Mouse (Mus musculus) liver, embryonic 16.5 days (tissue): ENCODE measurements around the gene Stk40. TPM values are rescaled to one million over a fixed set of nuclear protein-coding genes. Genes with fewer than 3 reads are reported as not detected.
A peak's percentile ranks its signal among the peaks of the same experiment; 100 is the strongest.

Source experiments
- ATAC-seq: fragments of 200-750 bp; cut with Nextera tagmentation; 2 replicates; pipeline ENCODE4 v1.8.0; 2017; ENCODE audit warnings: low read depth, mild to moderate bottlenecking, moderate number of reproducible peaks, moderate library complexity
- H3K27ac ChIP-seq: fragments of 300-500 bp; sonication (generic); 2 replicates; pipeline ENCODE4 v1.5.1; 2014; ENCODE audit warnings: mild to moderate bottlenecking, low read length
- H3K27me3 ChIP-seq: fragments of 300-500 bp; sonication (generic); 2 replicates; pipeline ENCODE4 v1.6.1; 2014; ENCODE audit warnings: low read depth, low read length, mixed read lengths; ENCODE audit not compliant: control insufficient read depth, insufficient read depth
- H3K36me3 ChIP-seq: fragments of 300-500 bp; sonication (generic); 2 replicates; pipeline ENCODE4 v1.6.1; 2014; ENCODE audit warnings: mild to moderate bottlenecking; ENCODE audit not compliant: control insufficient read depth, insufficient read depth
- H3K4me1 ChIP-seq: fragments of 300-500 bp; sonication (generic); 2 replicates; pipeline ENCODE4 v1.6.1; 2014; ENCODE audit warnings: low read depth, low read length, mixed read lengths; ENCODE audit not compliant: control insufficient read depth
- H3K4me2 ChIP-seq: fragments of 300-500 bp; sonication (generic); 2 replicates; pipeline ENCODE4 v1.6.1; 2014; ENCODE audit warnings: low read depth, low read length, mixed read lengths
- H3K4me3 ChIP-seq: fragments of 300-500 bp; sonication (generic); 2 replicates; pipeline ENCODE4 v1.5.1; 2014; ENCODE audit warnings: low read depth, mild to moderate bottlenecking, low read length
- H3K9ac ChIP-seq: fragments of 300-500 bp; sonication (generic); 2 replicates; pipeline ENCODE4 v1.6.1; 2014; ENCODE audit warnings: low read depth, low read length
- H3K9me3 ChIP-seq: fragments of 300-500 bp; sonication (generic); replicated peaks from 2 replicates; pipeline ENCODE4 v1.6.1; 2016; ENCODE audit warnings: low read length; ENCODE audit not compliant: control insufficient read depth
- WGBS: fragments of 180-500 bp; shearing (Covaris S2); extraction: QIAGEN DNeasy Blood & Tissue Kit; methylation state at CpG from one replicate; pipeline ENCODE4 v1.1.7; 2014; ENCODE audit not compliant: insufficient replicate concordance; 5-methylcytosine and 5-hydroxymethylcytosine counted together
- polyA plus RNA-seq: library from polyadenylated mRNA; unstranded; fragments of >200 nt; fragmentation: Nextera tagmentation; extraction: Ambion mirVana; gene quantifications from 2 replicates; pipeline ENCODE4 v1.2.1, GENCODE M21; 2015

Gene Stk40
- polyA plus RNA-seq, 1 experiment from 2014 or later = 12.9 TPM

DNA sequence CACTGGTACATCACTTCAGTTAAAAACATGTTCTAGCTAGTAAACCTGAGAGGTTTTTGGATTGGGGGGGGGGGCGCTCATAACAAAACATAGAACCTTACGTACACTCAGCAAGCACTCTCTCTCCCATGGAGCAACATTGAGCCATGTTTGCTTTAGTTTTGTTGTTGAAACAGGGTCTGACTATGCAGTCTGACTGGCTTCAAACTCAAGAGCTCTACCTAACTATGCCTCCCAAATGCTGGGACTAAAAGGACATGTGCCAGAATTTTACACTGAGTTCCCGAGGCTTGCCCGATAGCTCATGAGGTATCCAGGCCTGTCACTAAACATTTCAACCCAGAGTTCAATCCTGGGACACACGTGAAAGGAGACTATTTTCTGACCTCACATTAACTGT lies 79.3 kb downstream of the Stk40 start:
- Histone ChIP-seq H3K27ac (no peak overlapping the region), H3K36me3 (peaks cover 33% of the 10 kb centered on the region), H3K9me3 (no peaks in the 10 kb centered on the region), H3K4me1 (no peaks in the 10 kb centered on the region; the same call in 1 of the 2 replicates), H3K27me3 (no peaks in the 10 kb centered on the region), H3K4me3 (no peak overlapping the region), H3K4me2 (no peak overlapping the region), H3K9ac (no peak overlapping the region)
- 78% methylated on average over 5 of the region's 5 CpGs for WGBS
- peak; percentile 32; the same call in 1 of the 2 replicates for ATAC-seq

DNA sequence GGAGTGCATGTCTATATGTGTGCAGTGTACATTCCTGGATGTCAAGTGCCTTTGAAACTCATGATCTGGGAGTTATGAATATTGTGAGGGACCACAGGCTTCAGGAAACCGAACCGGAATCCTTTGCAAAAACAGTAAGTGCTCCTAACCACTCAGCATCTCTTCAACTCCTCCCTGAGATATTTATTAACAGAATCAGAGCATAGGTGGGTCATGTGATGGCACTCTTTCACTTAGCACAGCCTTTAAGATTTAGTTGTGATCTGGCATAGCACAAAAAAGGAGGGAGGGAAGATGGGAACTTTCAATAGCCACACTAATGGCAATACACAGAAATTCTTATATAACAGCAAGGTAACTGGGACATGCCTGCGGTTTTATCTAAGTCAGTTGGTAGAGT lies 83.3 kb downstream of the Stk40 start:
- H3K27ac ChIP-seq = no peak overlapping the region
- peaks cover 31% of the 10 kb centered on the region for H3K36me3 ChIP-seq
- H3K9me3 ChIP-seq = no peaks in the 10 kb centered on the region
- H3K4me2 ChIP-seq = no peak overlapping the region
- no peak overlapping the region for H3K9ac ChIP-seq
- ATAC-seq = no peak
- 94% methylated on average over 3 of the region's 3 CpGs for WGBS
- no peaks in the 10 kb centered on the region for H3K27me3 ChIP-seq
- H3K4me1 ChIP-seq = no peaks in the 10 kb centered on the region; the same call in 1 of the 2 replicates
- H3K4me3 ChIP-seq = no peak overlapping the region

Other genes starting within 250 kb of the Stk40 start
- 4.5 and 5.5 TPM in 2 replicates for gene Csf3r, start 79.4 kb upstream of the Stk40 start, polyA plus RNA-seq
- gene Mrps15, start 57.0 kb upstream of the Stk40 start, polyA plus RNA-seq = 65.7 and 69.9 TPM in 2 replicates
- 1.4 TPM in 2 replicates for gene Oscp1, start 45.4 kb upstream of the Stk40 start, polyA plus RNA-seq
- gene Lsm10, start 7.3 kb upstream of the Stk40 start, polyA plus RNA-seq = 23.3 and 25.3 TPM in 2 replicates
- 11.6 and 13.0 TPM in 2 replicates for gene Eva1b, start 43.8 kb downstream of the Stk40 start, polyA plus RNA-seq
- 1.1 and 1.4 TPM in 2 replicates for gene Sh3d21, start 59.5 kb downstream of the Stk40 start, polyA plus RNA-seq
- 78.1 and 78.4 TPM in 2 replicates for gene Thrap3, start 98.8 kb downstream of the Stk40 start, polyA plus RNA-seq
- 4.6 and 5.8 TPM in 2 replicates for gene Map7d1, start 152.4 kb downstream of the Stk40 start, polyA plus RNA-seq
- gene Trappc3, start 158.4 kb downstream of the Stk40 start, polyA plus RNA-seq = 29.3 and 32.4 TPM in 2 replicates
- 0.57 and 0.71 TPM in 2 replicates for gene Col8a2, start 182.8 kb downstream of the Stk40 start, polyA plus RNA-seq
- gene Adprhl2, start 217.7 kb downstream of the Stk40 start, polyA plus RNA-seq = 23.7 and 26.1 TPM in 2 replicates
- 0.17 and 0.46 TPM in 2 replicates for gene Tekt2, start 221.7 kb downstream of the Stk40 start, polyA plus RNA-seq